Mouse (Mus musculus): ENCODE measurements around the gene Acbd3.

DNA sequence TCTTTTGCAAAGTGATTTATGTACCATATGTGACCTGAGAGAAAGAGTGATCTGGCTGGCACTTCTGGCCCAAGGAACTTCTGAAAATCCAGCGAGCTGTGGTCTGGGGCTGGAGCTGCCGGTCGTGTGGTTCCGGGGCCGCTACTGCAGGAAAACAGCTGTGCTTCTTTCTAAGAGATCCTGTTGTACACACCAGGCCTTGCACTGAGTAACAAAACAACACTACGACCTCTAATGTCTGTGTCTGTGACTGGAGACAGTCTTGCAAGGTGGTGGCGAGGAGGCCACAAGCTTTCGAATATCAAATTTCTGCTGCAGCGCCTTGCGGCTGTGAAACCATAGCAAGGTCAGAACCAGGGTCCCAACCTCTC is 51.4 kb downstream of the Acbd3 start:
- TF ChIP-seq CTCF (IDR thresholded peaks at IDR 0.05): no peak
- TF ChIP-seq POLR2A (IDR thresholded peaks at IDR 0.05; ENCODE audit: insufficient read depth, low read depth, low read length): no peak; the same call in 1 of the 2 replicates
- no peak for TF ChIP-seq EP300 (IDR thresholded peaks at IDR 0.05; ENCODE audit: insufficient read depth, low read depth, low read length)
